Mouse (Mus musculus): ENCODE results near the gene Fam69a. TPM values are rescaled to one million over a fixed set of nuclear protein-coding genes. Genes with fewer than 3 reads are reported as not detected.

The Fam69a gene
- polyA plus RNA-seq, 1 experiment from 2014 or later = 24.5 TPM

DNA sequence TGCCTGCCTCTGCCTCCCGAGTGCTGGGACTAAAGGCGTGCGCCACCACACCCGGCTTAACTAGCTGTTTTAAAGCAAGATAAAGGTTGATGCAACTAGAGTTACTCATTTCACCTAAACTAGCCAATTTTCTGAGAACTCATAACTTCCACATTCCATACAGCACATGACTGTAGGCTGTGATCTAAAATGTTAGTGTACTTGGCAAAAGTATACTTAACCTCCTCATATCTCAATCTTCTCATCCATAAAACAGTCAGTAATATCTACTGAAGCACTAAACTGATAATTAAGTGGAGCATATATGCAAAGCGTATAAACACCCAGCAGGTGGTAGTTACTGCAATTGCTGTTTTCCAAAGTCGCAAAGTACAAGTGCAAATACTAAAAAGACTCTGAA, 113.6 kb downstream of the Fam69a start:
- DNase-seq (ENCODE audit: low spot score) = no peak
- H3K4me3 ChIP-seq (ENCODE audit: low read depth, low read length) = no peak overlapping the region
- H3K4me2 ChIP-seq (ENCODE audit: low read length) = peak overlapping the region; percentile 18; the same call in 1 of the 2 replicates
- H3K9me3 ChIP-seq (ENCODE audit: control insufficient read depth, low read length) = no peaks in the 10 kb centered on the region
- no peaks in the 10 kb centered on the region for H3K27me3 ChIP-seq (replicated peaks; ENCODE audit: control insufficient read depth, insufficient read depth, low read length)
- ATAC-seq (replicated peaks; ENCODE audit: low FRiP score, low TSS enrichment, low read depth) = no peak
- no peak overlapping the region for H3K9ac ChIP-seq (ENCODE audit: low read length)
- WGBS = 80% methylated on average over 6 of the region's 6 CpGs
- no peaks in the 10 kb centered on the region for H3K36me3 ChIP-seq (ENCODE audit: control insufficient read depth, insufficient read depth, low read length)
- peaks cover 22% of the 10 kb centered on the region for H3K4me1 ChIP-seq (replicated peaks; ENCODE audit: control insufficient read depth, insufficient read depth, low read length)
- peak overlapping the region; percentile 70 for H3K27ac ChIP-seq (ENCODE audit: low read depth)

DNA sequence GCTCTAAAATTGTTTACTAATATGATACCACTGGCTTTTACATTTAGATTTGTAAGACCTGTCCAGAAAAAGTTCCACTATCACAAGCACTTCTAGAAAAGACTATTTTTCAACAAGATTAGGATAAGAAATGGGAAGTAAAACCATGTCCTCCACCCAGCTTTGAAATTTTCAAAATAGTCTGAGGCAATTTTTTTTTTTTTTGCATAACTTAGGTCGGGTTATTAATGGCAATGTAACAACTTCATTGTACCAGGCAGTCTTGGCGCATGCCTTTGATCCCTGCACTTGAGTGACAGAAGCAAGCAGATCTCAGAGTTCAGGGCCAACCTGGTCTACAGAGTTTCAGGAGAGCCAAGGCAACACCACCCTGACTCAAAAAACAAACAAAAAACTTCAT, 117.2 kb downstream of the Fam69a start:
- Histone ChIP-seq H3K9ac (ENCODE audit: low read length) (no peak overlapping the region), H3K27me3 (replicated peaks; ENCODE audit: control insufficient read depth, insufficient read depth, low read length) (no peaks in the 10 kb centered on the region), H3K36me3 (ENCODE audit: control insufficient read depth, insufficient read depth, low read length) (no peaks in the 10 kb centered on the region), H3K27ac (ENCODE audit: low read depth) (no peak overlapping the region), H3K4me1 (replicated peaks; ENCODE audit: control insufficient read depth, insufficient read depth, low read length) (peaks cover 28% of the 10 kb centered on the region), H3K4me3 (ENCODE audit: low read depth, low read length) (0 out of 2 replicates have a peak overlapping the region, but pooled peaks have one; percentile 91), H3K4me2 (ENCODE audit: low read length) (peak overlapping the region; percentile 54; the same call in 1 of the 2 replicates), H3K9me3 (ENCODE audit: control insufficient read depth, low read length) (no peaks in the 10 kb centered on the region)
- ATAC-seq (replicated peaks; ENCODE audit: low FRiP score, low TSS enrichment, low read depth) = no peak
- DNase-seq (ENCODE audit: low spot score) = no peak
- 68% methylated on average over 2 of the region's 2 CpGs for WGBS

DNA sequence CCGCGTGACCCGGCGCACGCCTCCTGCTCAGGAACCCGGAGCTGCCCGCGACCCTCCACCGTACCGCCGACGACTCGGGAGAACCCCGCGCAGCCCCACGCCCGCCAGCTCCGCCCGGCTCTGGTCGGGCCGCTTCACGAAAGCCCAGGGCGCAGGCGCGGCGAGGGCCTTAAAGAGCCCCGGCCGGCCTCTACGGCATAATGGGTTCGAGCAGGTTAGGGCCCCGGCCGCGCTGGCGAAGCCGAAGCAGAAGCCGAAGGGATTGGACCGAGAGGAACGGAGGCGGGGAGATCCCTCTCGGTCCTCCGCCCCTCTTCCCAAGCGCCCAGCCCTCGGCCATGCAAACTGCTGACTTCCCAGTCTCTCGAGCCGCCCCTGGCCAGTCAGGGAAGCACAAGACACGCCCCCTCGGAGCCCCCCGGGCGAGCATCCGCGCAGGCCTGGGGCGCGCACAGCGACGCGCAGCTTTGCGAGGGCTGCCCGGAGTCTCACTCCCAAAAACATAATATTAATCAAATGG, 117.9 kb downstream of the Fam69a start:
- WGBS = under 1% methylated on average over 58 of the region's 58 CpGs
- H3K4me1 ChIP-seq (replicated peaks; ENCODE audit: control insufficient read depth, insufficient read depth, low read length) = peaks cover 20% of the 10 kb centered on the region
- peak overlapping the region; percentile 98 for H3K27ac ChIP-seq (ENCODE audit: low read depth)
- DNase-seq (ENCODE audit: low spot score) (peak; percentile 91), ATAC-seq (replicated peaks; ENCODE audit: low FRiP score, low TSS enrichment, low read depth) (peak; percentile 99)
- no peaks in the 10 kb centered on the region for H3K9me3 ChIP-seq (ENCODE audit: control insufficient read depth, low read length)
- H3K36me3 ChIP-seq (ENCODE audit: control insufficient read depth, insufficient read depth, low read length) = no peaks in the 10 kb centered on the region
- H3K9ac ChIP-seq (ENCODE audit: low read length) = peak overlapping the region; percentile 91
- no peaks in the 10 kb centered on the region for H3K27me3 ChIP-seq (replicated peaks; ENCODE audit: control insufficient read depth, insufficient read depth, low read length)
- H3K4me2 ChIP-seq (ENCODE audit: low read length) = peak overlapping the region; percentile 54
- peak overlapping the region; percentile 91 for H3K4me3 ChIP-seq (ENCODE audit: low read depth, low read length)

DNA sequence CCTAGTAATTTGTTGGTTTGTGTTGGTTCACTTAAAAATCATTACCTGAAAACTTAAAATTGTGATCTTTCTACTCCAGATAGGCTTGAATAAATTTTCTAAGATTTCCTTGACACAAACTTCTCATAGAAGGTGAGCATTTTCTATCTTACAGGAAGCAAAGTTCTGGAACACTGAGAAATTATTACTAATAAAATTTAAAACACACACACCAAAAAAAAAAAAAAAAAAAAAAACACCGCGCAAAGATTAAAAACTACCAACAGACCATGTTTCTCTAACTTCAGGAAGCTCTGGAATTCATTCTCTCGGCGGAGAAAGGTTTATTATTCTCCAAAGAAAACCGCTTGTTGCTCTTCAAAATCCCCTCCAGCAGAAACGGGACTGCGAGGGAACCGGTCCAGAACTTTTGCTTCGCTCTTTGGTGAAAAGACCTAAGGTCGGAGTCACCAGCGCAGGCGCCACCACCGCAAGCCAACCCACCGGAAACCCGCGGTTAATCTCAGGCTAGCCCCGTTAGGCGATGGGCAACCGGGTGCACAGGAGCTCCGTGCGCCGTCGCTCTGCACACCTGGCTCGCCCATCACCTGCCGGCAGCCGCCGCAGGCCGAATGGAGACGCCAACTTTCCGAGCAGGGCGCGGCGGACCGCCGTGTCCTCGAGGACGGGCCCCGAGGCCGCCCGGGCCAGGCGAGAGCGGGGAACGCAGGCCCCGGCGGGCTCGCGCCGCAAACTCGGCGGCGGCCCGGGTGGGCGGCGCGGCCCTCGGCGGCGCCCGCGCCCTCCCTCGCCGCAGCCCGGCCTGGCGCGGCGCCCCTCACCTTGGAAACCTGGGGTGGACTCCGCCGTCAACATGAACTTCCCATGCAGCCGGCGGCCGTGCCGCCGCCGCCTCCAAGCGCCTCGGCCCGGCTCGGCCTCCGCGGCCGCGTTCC, 118.6 kb downstream of the Fam69a start:
- DNase-seq (ENCODE audit: low spot score) (peak; percentile 87), ATAC-seq (replicated peaks; ENCODE audit: low FRiP score, low TSS enrichment, low read depth) (peak; percentile 73)
- peak overlapping the region; percentile 98 for H3K27ac ChIP-seq (ENCODE audit: low read depth)
- WGBS = under 1% methylated on average over 55 of the region's 82 CpGs
- peak overlapping the region; percentile 91 for H3K9ac ChIP-seq (ENCODE audit: low read length)
- H3K4me2 ChIP-seq (ENCODE audit: low read length) = peak overlapping the region; percentile 54
- peaks cover 13% of the 10 kb centered on the region for H3K4me1 ChIP-seq (replicated peaks; ENCODE audit: control insufficient read depth, insufficient read depth, low read length)
- H3K4me3 ChIP-seq (ENCODE audit: low read depth, low read length) = peak overlapping the region; percentile 91
- H3K27me3 ChIP-seq (replicated peaks; ENCODE audit: control insufficient read depth, insufficient read depth, low read length) = no peaks in the 10 kb centered on the region
- no peaks in the 10 kb centered on the region for H3K9me3 ChIP-seq (ENCODE audit: control insufficient read depth, low read length)
- no peaks in the 10 kb centered on the region for H3K36me3 ChIP-seq (ENCODE audit: control insufficient read depth, insufficient read depth, low read length)

DNA sequence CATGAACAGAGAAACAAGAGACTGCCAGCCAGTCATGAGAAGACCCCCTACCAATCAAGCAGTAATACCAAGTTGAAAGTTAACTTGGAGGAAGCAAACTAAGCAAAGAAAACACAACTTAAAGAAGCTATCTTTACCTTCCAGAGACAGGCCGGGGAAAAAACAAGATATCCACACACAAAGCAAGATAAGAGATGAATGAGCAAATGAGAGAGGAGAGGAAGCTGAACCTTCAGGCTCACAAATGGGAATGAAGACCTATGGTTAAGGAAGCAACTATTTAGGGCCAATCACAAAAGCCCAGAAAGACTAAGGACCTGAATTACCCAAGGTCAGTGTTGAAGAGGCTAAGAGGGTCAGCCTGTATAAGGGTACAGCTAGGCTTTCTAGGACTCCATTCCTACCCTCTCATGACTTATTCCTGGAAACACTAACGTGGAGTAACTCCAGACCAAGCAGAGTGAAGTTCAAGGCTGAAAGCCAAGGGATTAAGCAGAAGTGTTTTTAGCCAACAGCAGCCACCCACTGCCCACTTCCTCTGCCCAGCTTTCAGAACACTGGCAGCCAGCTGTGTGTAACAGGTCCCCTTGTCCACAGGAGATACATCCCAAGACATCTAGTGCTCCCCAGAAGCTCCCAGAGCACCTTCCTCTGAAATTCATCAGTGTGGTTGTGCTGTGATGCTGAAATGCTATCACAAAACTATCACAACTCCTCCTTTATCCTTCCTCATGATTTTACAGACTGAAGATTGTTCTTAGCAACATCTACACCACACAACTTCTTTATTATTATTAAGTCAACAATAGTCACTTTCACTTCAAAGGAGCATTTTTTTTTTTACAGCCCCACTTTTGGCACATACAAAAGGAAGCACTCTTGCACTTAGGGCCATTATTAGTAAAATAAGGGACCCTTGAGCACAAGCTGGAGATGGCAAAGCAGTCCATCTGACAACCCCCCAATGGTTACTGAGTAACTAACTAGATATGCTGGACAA, 120.5 kb downstream of the Fam69a start:
- ATAC-seq (replicated peaks; ENCODE audit: low FRiP score, low TSS enrichment, low read depth) = no peak
- Histone ChIP-seq H3K9me3 (ENCODE audit: control insufficient read depth, low read length) (no peaks in the 10 kb centered on the region), H3K4me3 (ENCODE audit: low read depth, low read length) (no peak overlapping the region), H3K4me1 (replicated peaks; ENCODE audit: control insufficient read depth, insufficient read depth, low read length) (peaks cover 12% of the 10 kb centered on the region), H3K27ac (ENCODE audit: low read depth) (no peak overlapping the region; the same call in 1 of the 2 replicates), H3K36me3 (ENCODE audit: control insufficient read depth, insufficient read depth, low read length) (no peaks in the 10 kb centered on the region), H3K9ac (ENCODE audit: low read length) (no peak overlapping the region), H3K4me2 (ENCODE audit: low read length) (peak overlapping the region; percentile 15; the same call in 1 of the 2 replicates), H3K27me3 (replicated peaks; ENCODE audit: control insufficient read depth, insufficient read depth, low read length) (no peaks in the 10 kb centered on the region)
- no peak for DNase-seq (ENCODE audit: low spot score)
- 53% methylated on average over 2 of the region's 2 CpGs for WGBS

DNA sequence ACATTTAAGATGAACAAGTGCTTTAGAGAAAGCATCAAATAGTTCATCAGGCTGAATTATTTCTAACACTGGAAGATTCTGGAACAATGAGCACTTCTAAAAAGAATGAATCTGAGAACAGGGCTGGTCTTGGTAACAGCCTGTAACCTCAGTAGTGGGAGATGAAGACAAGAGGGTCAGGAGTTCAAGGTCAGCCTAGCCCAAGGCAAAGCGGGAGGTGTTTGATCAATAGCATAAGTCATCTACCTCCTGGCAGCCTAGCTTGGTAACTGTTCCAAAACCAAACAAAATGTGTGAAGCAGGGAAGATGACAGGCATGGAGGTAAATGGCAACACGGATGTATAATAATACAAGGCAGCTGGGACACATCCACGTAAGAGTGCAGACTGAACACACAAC, 122.9 kb downstream of the Fam69a start:
- no peak for DNase-seq (ENCODE audit: low spot score)

DNA sequence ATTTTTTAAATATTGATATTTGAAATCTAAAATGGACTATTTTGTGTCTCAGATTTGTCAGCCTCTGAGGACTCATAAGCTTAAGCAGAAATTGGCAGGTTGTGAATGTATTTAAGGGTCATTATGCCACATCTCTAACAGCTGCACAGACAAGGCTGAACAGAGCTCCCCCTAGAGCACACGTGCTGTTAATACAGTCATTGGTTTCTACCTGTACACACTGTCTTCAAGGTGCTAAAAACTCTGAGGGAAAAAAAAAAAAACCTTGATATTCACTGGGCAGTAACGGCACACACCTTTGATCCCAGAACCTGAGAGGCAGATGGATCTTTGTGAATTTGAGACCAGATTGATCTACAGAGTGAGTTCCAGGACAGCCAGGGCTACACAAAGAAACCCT, 127.9 kb downstream of the Fam69a start:
- no peak for ATAC-seq (replicated peaks; ENCODE audit: low FRiP score, low TSS enrichment, low read depth)
- Histone ChIP-seq H3K27me3 (replicated peaks; ENCODE audit: control insufficient read depth, insufficient read depth, low read length) (no peaks in the 10 kb centered on the region), H3K4me3 (ENCODE audit: low read depth, low read length) (no peak overlapping the region), H3K27ac (ENCODE audit: low read depth) (no peak overlapping the region), H3K4me2 (ENCODE audit: low read length) (no peak overlapping the region), H3K9me3 (ENCODE audit: control insufficient read depth, low read length) (no peaks in the 10 kb centered on the region), H3K4me1 (replicated peaks; ENCODE audit: control insufficient read depth, insufficient read depth, low read length) (peaks cover 12% of the 10 kb centered on the region), H3K9ac (ENCODE audit: low read length) (no peak overlapping the region), H3K36me3 (ENCODE audit: control insufficient read depth, insufficient read depth, low read length) (no peaks in the 10 kb centered on the region)
- 54% methylated on average over 2 of the region's 2 CpGs for WGBS
- DNase-seq (ENCODE audit: low spot score) = no peak

More for the DNA sequence above, 122.9 kb downstream of the Fam69a start:
- Histone ChIP-seq H3K9ac (ENCODE audit: low read length) (no peak overlapping the region), H3K36me3 (ENCODE audit: control insufficient read depth, insufficient read depth, low read length) (no peaks in the 10 kb centered on the region), H3K9me3 (ENCODE audit: control insufficient read depth, low read length) (no peaks in the 10 kb centered on the region), H3K27me3 (replicated peaks; ENCODE audit: control insufficient read depth, insufficient read depth, low read length) (no peaks in the 10 kb centered on the region), H3K4me1 (replicated peaks; ENCODE audit: control insufficient read depth, insufficient read depth, low read length) (peaks cover 12% of the 10 kb centered on the region), H3K27ac (ENCODE audit: low read depth) (no peak overlapping the region), H3K4me2 (ENCODE audit: low read length) (no peak overlapping the region), H3K4me3 (ENCODE audit: low read depth, low read length) (no peak overlapping the region)
- WGBS = 74% methylated on average over 3 of the region's 3 CpGs
- no peak for ATAC-seq (replicated peaks; ENCODE audit: low FRiP score, low TSS enrichment, low read depth)
